In genomic region chr1:135132893-135133369, GRCm38 (mm10) we compare ENCODE assay signal across 9 mouse cellular contexts. TPM values are rescaled to one million over a fixed set of nuclear protein-coding genes. Genes with fewer than 3 reads are reported as not detected.
DNase-seq lines count a peak whose midpoint lies in the region; ATAC-seq and TF ChIP-seq lines count a peak whose summit lies in the region.
"Had no signal": no experiment of that assay in that cellular context is flagged by ENCODE, and none has a peak within 500 bp of the region (broad histone marks: within the 10 kb centered on the region; RNA-seq: fewer than 3 reads in every experiment).

No protein-coding gene starts in this region.

- no peaks in the 10 kb centered on the region for H3K9me3 ChIP-seq in intestine, embryonic 15.5 days
- H3K9me3 ChIP-seq in intestine, postnatal 0 days (ENCODE audit: control insufficient read depth) = no peaks in the 10 kb centered on the region
- H3K9me3 ChIP-seq in liver, embryonic 15.5 days (replicated peaks) = no peaks in the 10 kb centered on the region
- H3K9me3 ChIP-seq: forebrain, embryonic 13.5 days had no signal

- peaks cover 9% of the 10 kb centered on the region; the same call in 1 of the 2 replicates for H3K27me3 ChIP-seq in intestine, embryonic 15.5 days (replicated peaks)
- peaks cover 8% of the 10 kb centered on the region; the same call in 1 of the 2 replicates for H3K27me3 ChIP-seq in intestine, postnatal 0 days (replicated peaks; ENCODE audit: control insufficient read depth, insufficient read depth, low read length)
- peaks cover 9% of the 10 kb centered on the region for H3K27me3 ChIP-seq in liver, embryonic 15.5 days
- no peaks in the 10 kb centered on the region for H3K27me3 ChIP-seq in thymus, adult 2 months (ENCODE audit: control insufficient read depth, insufficient read depth, low read length)

- H3K27ac ChIP-seq in intestine, embryonic 15.5 days = no peak overlapping the region
- no peak overlapping the region for H3K27ac ChIP-seq in intestine, postnatal 0 days (ENCODE audit: low read depth, low read length)
- H3K27ac ChIP-seq in liver, embryonic 15.5 days (replicated peaks) = peak overlapping the region; percentile 75
- peak overlapping the region; percentile 94 for H3K27ac ChIP-seq in thymus, adult 2 months (ENCODE audit: control insufficient read depth, insufficient read depth, low read length)
- H3K27ac ChIP-seq: forebrain, embryonic 13.5 days had no signal

- no peaks in the 10 kb centered on the region for H3K36me3 ChIP-seq in intestine, embryonic 15.5 days
- H3K36me3 ChIP-seq in intestine, postnatal 0 days (ENCODE audit: control insufficient read depth, insufficient read depth) = no peaks in the 10 kb centered on the region
- H3K36me3 ChIP-seq in liver, embryonic 15.5 days (replicated peaks) = no peaks in the 10 kb centered on the region
- peaks cover 29% of the 10 kb centered on the region for H3K36me3 ChIP-seq in thymus, adult 2 months (ENCODE audit: control insufficient read depth, insufficient read depth, low read length)

- no peak for TF ChIP-seq CTCF in intestine, postnatal 0 days (IDR thresholded peaks at IDR 0.05; ENCODE audit: low read depth)
- TF ChIP-seq CTCF in thymus, adult 2 months (IDR thresholded peaks at IDR 0.05; ENCODE audit: borderline replicate concordance, control insufficient read depth, extremely low read depth, insufficient read depth, low read length, poor library complexity) = no peak

- 0 out of 2 replicates have a peak, but pooled peaks have one; percentile 21 for TF ChIP-seq POLR2A in thymus, adult 2 months (IDR thresholded peaks at IDR 0.05; ENCODE audit: control insufficient read depth, extremely low read depth, insufficient read depth, low read length, poor library complexity)

- H3K9ac ChIP-seq in intestine, embryonic 15.5 days = no peak overlapping the region
- H3K9ac ChIP-seq in intestine, postnatal 0 days (ENCODE audit: low read depth, low read length) = no peak overlapping the region
- H3K9ac ChIP-seq in liver, embryonic 15.5 days = peak overlapping the region; percentile 33
- H3K9ac ChIP-seq: forebrain, embryonic 13.5 days had no signal

- H3K4me3 ChIP-seq in intestine, embryonic 15.5 days (replicated peaks) = no peak overlapping the region
- no peak overlapping the region for H3K4me3 ChIP-seq in intestine, postnatal 0 days (ENCODE audit: low read depth, low read length)
- peak overlapping the region; percentile 41 for H3K4me3 ChIP-seq in liver, embryonic 15.5 days (replicated peaks)
- H3K4me3 ChIP-seq in thymus, adult 2 months (ENCODE audit: control insufficient read depth, insufficient read depth, low read length) = peak overlapping the region; percentile 65
- H3K4me3 ChIP-seq: forebrain, embryonic 13.5 days had no signal

- peak; percentile 90 for DNase-seq in thymus, adult 2 months
- no peak for DNase-seq in cerebellum, adult 11 months
- no peak for DNase-seq in cerebellum, postnatal 36 days
- DNase-seq in left cerebral cortex, postnatal 10 days (ENCODE audit: extremely low spot score in 1 of 2, low spot score in 2 of 2) = no peak

- peak; percentile 20; the same call in 1 of the 2 replicates for ATAC-seq in intestine, embryonic 15.5 days
- ATAC-seq in intestine, postnatal 0 days = no peak
- ATAC-seq in activated CD4-positive, CD25-positive, alpha-beta regulatory T cell, adult 4 months = peak; percentile 51
- peak; percentile 60 for ATAC-seq in liver, embryonic 15.5 days (ENCODE audit: insufficient read depth)

- 0 out of 2 replicates have a peak, but pooled peaks cover 12% of the 10 kb centered on the region for H3K4me1 ChIP-seq in intestine, embryonic 15.5 days (replicated peaks)
- no peaks in the 10 kb centered on the region for H3K4me1 ChIP-seq in intestine, postnatal 0 days (replicated peaks; ENCODE audit: control insufficient read depth, insufficient read depth, low read length)
- peaks cover 50% of the 10 kb centered on the region for H3K4me1 ChIP-seq in liver, embryonic 15.5 days (replicated peaks)
- peaks cover 63% of the 10 kb centered on the region for H3K4me1 ChIP-seq in thymus, adult 2 months (replicated peaks; ENCODE audit: control insufficient read depth, insufficient read depth, low read length)
- H3K4me1 ChIP-seq: forebrain, embryonic 13.5 days had no signal

- no peak overlapping the region for H3K4me2 ChIP-seq in intestine, embryonic 15.5 days (replicated peaks)
- H3K4me2 ChIP-seq in intestine, postnatal 0 days (replicated peaks; ENCODE audit: low read depth) = no peak overlapping the region
- H3K4me2 ChIP-seq in liver, embryonic 15.5 days = peak overlapping the region; percentile 61
- H3K4me2 ChIP-seq: forebrain, embryonic 13.5 days had no signal

- 77% methylated on average over 9 of the region's 9 CpGs for WGBS in intestine, embryonic 15.5 days
- 90% methylated on average over 9 of the region's 9 CpGs for WGBS in intestine, postnatal 0 days
- 16% methylated on average over 9 of the region's 9 CpGs for WGBS in liver, embryonic 15.5 days (ENCODE audit: insufficient replicate concordance)
- WGBS in thymus, adult 2 months = 6% methylated on average over 9 of the region's 9 CpGs

- intact Hi-C loops in left cerebral cortex, postnatal 10 days (cut with DNase I) = no loop called here

RNA-seq across cellular contexts. Expression of gene Ptpn7, which starts 0.4 kb away (rescaled TPM):
- 2.0 TPM in 2 replicates for polyA plus RNA-seq in intestine, embryonic 15.5 days (2015; fragmentation: Nextera tagmentation; extraction: Ambion mirVana)
- 0.73 and 0.76 TPM in 2 replicates for polyA plus RNA-seq in intestine, postnatal 0 days (2015; fragmentation: Nextera tagmentation; extraction: Ambion mirVana)
- polyA plus RNA-seq in activated CD4-positive, CD25-positive, alpha-beta regulatory T cell, adult 4 months (2017; shearing (Covaris generic)) = 100 to 1,000 TPM; 155 to 193 TPM
- polyA plus RNA-seq in liver, embryonic 15.5 days (2015; fragmentation: Nextera tagmentation; extraction: Ambion mirVana) = 10.7 and 10.9 TPM in 2 replicates
- polyA plus RNA-seq in thymus, adult 2 months (2012; rRNA removed) = 219 and 275 TPM in 2 replicates
- under 1 TPM in 1 of 2 experiments, not detected in 1; 0.22 TPM for total RNA-seq in left cerebral cortex, postnatal 10 days (2021)

RNA-seq across cellular contexts. Expression of gene Arl8a, which starts 13.7 kb away (rescaled TPM):
- polyA plus RNA-seq in intestine, embryonic 15.5 days (2015; fragmentation: Nextera tagmentation; extraction: Ambion mirVana) = 60.6 TPM in 2 replicates
- 66.6 and 68.8 TPM in 2 replicates for polyA plus RNA-seq in intestine, postnatal 0 days (2015; fragmentation: Nextera tagmentation; extraction: Ambion mirVana)
- polyA plus RNA-seq in activated CD4-positive, CD25-positive, alpha-beta regulatory T cell, adult 4 months (2017; shearing (Covaris generic)) = 10 to 100 TPM; 10.3 to 10.6 TPM
- polyA plus RNA-seq in liver, embryonic 15.5 days (2015; fragmentation: Nextera tagmentation; extraction: Ambion mirVana) = 11.2 and 12.4 TPM in 2 replicates
- 54.7 and 59.4 TPM in 2 replicates for polyA plus RNA-seq in thymus, adult 2 months (2012; rRNA removed)
- total RNA-seq in left cerebral cortex, postnatal 10 days (2021) = 100 to 1,000 TPM; 418 to 439 TPM

RNA-seq across cellular contexts. Expression of gene Lgr6, which starts 27.9 kb away (rescaled TPM):
- 0.45 and 0.49 TPM in 2 replicates for polyA plus RNA-seq in intestine, embryonic 15.5 days (2015; fragmentation: Nextera tagmentation; extraction: Ambion mirVana)
- polyA plus RNA-seq in intestine, postnatal 0 days (2015; fragmentation: Nextera tagmentation; extraction: Ambion mirVana) = 0.37 and 0.44 TPM in 2 replicates
- polyA plus RNA-seq in activated CD4-positive, CD25-positive, alpha-beta regulatory T cell, adult 4 months (2017; shearing (Covaris generic)) = not detected
- 0.18 and 0.25 TPM in 2 replicates for polyA plus RNA-seq in liver, embryonic 15.5 days (2015; fragmentation: Nextera tagmentation; extraction: Ambion mirVana)
- 1.3 and 1.5 TPM in 2 replicates for polyA plus RNA-seq in thymus, adult 2 months (2012; rRNA removed)
- 1 to 10 TPM; 2.6 to 3.1 TPM for total RNA-seq in left cerebral cortex, postnatal 10 days (2021)

RNA-seq across cellular contexts. Expression of gene Gpr37l1, which starts 34.5 kb away (rescaled TPM):
- polyA plus RNA-seq in intestine, embryonic 15.5 days (2015; fragmentation: Nextera tagmentation; extraction: Ambion mirVana) = 0.47 and 0.73 TPM in 2 replicates
- polyA plus RNA-seq in intestine, postnatal 0 days (2015; fragmentation: Nextera tagmentation; extraction: Ambion mirVana) = 1.7 and 2.0 TPM in 2 replicates
- not detected for polyA plus RNA-seq in activated CD4-positive, CD25-positive, alpha-beta regulatory T cell, adult 4 months (2017; shearing (Covaris generic))
- not detected in 2 replicates for polyA plus RNA-seq in liver, embryonic 15.5 days (2015; fragmentation: Nextera tagmentation; extraction: Ambion mirVana)
- polyA plus RNA-seq in thymus, adult 2 months (2012; rRNA removed) = 0.50 and 0.77 TPM in 2 replicates
- total RNA-seq in left cerebral cortex, postnatal 10 days (2021) = 10 to 100 TPM; 99.0 to 99.3 TPM
- polyA plus RNA-seq: forebrain, embryonic 13.5 days had no signal

Comparison
In these comparisons a context has a peak if more than half of its experiments do, and no peak if none do; other contexts are left out.
1. H3K27ac ChIP-seq: peak in liver, embryonic 15.5 days (single experiment) and thymus, adult 2 months (single experiment); none in intestine, embryonic 15.5 days (single experiment) and intestine, postnatal 0 days (single experiment).
2. H3K4me3 ChIP-seq: peak in liver, embryonic 15.5 days (single experiment) and thymus, adult 2 months (single experiment); none in intestine, embryonic 15.5 days (single experiment) and intestine, postnatal 0 days (single experiment).
3. RNA of gene Ptpn7, which starts 0.4 kb away (polyA plus RNA-seq): 219 to 275 TPM in thymus, adult 2 months and 155 to 193 TPM in activated CD4-positive, CD25-positive, alpha-beta regulatory T cell, adult 4 months; 10.7 to 10.9 TPM in liver, embryonic 15.5 days, 2.0 TPM in intestine, embryonic 15.5 days and 0.73 to 0.76 TPM in intestine, postnatal 0 days; every median in the first group is over 10 times any median in the second.